Mouse (Mus musculus) urinary bladder, postnatal 0 days (tissue): ENCODE data around the gene Mdga2. TPM values are rescaled to one million over a fixed set of nuclear protein-coding genes. Genes with fewer than 3 reads are reported as not detected.

Experiments used
- polyA plus RNA-seq: library from polyadenylated mRNA; unstranded; fragments of >200 nt; fragmentation: Nextera tagmentation; extraction: Ambion mirVana; gene quantifications from 2 replicates; pipeline ENCODE4 v1.2.1, GENCODE M21; 2015

Gene Mdga2
- polyA plus RNA-seq, result 0.12 and 0.30 TPM in 2 replicates

GRCm38 (mm10) chr12:67222221-67223025, at the start of gene Mdga2:
TSS of gene Mdga2 (minus strand) at chr12:67222549.

